Mouse (Mus musculus): ENCODE measurements around the gene Slc13a5. TPM values are rescaled to one million over a fixed set of nuclear protein-coding genes. Genes with fewer than 3 reads are reported as not detected.

The Slc13a5 gene
- polyA plus RNA-seq, 1 experiment, result not detected

DNA sequence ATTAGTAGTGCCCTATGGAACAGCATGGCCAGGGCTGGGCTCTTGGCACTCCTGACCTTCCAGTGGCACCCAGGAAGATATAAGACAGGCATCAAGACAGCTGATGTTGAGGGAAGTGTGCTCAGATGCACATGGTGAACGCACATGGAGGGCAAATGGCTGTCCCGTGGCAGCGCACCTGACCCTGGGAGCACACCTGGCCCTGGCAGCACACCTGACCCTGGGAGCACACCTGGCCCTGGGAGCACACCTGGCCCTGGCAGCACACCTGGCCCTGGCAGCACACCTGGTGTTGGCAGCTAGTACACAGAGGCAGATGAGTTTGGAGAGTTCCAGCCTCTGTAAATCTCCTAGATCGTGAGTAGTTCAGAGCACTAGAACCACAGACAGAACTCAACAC lies 38.5 kb downstream of the Slc13a5 start:
- Histone ChIP-seq H3K27ac (replicated peaks; ENCODE audit: low read depth, low read length) (no peak overlapping the region), H3K4me3 (ENCODE audit: insufficient read depth, low read depth, low read length) (no peak overlapping the region), H3K4me1 (ENCODE audit: control insufficient read depth, insufficient read depth, insufficient read length, low read length) (no peaks in the 10 kb centered on the region)

DNA sequence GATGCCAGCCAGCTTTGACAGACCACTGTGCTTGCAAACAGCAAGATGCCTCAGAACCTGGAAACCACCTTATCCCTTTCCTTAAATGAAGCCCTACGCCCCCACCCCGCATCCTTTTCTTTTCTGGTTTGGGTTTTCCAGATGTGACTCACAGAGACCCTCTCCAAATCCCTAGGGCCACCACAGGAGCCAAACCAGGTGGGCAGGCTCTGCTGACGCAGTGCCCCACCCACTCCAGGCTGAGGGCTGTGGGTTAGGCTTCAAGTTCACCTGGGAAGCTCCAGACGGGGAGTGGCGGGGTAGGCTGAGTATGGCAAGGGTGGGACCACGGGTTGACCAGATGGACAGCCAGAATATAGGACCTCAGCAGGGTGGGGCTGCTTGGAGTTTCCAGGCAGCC lies 40.1 kb downstream of the Slc13a5 start:
- Histone ChIP-seq H3K4me1 (ENCODE audit: control insufficient read depth, insufficient read depth, insufficient read length, low read length) (no peaks in the 10 kb centered on the region), H3K27ac (replicated peaks; ENCODE audit: low read depth, low read length) (no peak overlapping the region), H3K4me3 (ENCODE audit: insufficient read depth, low read depth, low read length) (no peak overlapping the region)

DNA sequence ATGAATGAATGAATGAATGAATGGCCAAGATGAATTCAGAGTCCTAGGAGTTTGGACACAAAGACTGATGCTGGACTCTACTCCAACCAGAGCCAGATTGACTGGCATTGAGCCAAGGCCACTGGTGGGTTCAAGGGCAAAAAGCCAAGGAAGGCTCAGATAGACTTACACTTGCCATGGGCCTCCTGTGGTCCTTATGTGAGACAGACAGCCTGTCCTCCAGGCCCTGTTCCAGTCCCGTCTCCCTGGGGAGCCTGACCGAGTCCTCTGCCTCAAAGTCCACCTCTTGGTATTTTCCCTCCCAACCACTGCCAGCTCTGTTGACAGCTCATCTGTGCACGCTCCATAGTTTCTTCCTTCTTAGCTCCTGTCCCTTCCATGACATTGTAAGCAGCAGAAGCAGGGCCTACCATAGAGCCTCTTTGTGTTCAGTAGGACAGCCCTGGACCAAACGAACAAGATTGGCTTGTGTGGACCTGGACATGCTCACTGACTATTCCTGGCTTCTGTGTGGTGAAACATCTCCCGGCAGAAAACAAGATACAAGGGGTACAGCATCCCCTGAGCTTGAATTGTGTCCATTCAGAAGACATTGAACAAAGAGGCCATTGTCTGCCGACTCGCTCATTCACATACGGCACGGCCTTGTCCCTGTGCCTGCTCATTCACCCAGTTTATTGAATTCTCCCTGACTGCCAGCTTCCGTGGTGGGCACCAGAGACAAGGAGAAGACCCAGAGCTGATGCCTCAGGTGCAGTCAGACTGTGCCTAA lies 40.8 kb downstream of the Slc13a5 start:
- H3K4me1 ChIP-seq (ENCODE audit: control insufficient read depth, insufficient read depth, insufficient read length, low read length), result no peaks in the 10 kb centered on the region
- H3K27ac ChIP-seq (replicated peaks; ENCODE audit: low read depth, low read length), result no peak overlapping the region

DNA sequence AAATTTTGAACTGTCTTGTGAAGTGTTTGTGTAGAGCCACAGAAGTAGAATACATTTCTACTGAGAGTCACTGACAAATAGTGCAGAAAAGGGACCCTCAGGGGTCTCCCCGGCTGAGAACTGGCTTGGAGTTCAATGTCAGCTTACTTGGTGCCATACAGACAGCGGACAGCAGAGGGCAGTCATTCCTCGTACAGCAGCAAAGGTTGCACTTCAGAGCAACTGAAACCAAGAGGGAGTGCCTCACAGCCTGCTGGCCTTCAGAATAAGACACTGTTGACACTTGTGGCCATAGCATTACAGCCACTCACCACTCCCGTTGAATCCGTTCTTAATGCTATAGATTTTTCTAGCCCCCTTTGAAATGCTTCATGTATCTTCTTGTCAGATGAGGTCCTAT lies 42.2 kb downstream of the Slc13a5 start:
- no peaks in the 10 kb centered on the region for H3K4me1 ChIP-seq (ENCODE audit: control insufficient read depth, insufficient read depth, insufficient read length, low read length)
- H3K4me3 ChIP-seq (ENCODE audit: insufficient read depth, low read depth, low read length), result no peak overlapping the region
- no peak overlapping the region for H3K27ac ChIP-seq (replicated peaks; ENCODE audit: low read depth, low read length)

More for the DNA sequence above, 40.8 kb downstream of the Slc13a5 start:
- no peak overlapping the region for H3K4me3 ChIP-seq (ENCODE audit: insufficient read depth, low read depth, low read length)

DNA sequence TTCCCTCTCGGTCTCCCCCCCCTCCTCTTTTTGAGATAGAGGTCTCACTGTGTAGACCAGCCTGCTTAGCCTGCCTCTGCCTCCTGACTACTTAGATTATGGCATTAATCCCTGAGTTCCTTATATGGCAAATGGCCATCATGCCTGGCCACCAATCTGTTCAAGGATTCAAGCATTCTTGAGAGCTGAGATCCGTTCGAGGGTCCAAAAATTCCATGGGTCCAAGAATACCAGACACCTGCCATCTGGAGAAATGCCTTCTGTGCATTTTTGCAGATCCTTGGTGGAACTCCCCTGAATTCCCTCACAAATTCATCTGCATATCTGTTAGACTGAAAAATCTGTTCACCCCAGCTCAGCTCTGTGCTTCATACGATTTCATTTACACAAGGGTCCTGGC lies 43.6 kb downstream of the Slc13a5 start:
- no peaks in the 10 kb centered on the region for H3K4me1 ChIP-seq (ENCODE audit: control insufficient read depth, insufficient read depth, insufficient read length, low read length)
- no peak overlapping the region for H3K4me3 ChIP-seq (ENCODE audit: insufficient read depth, low read depth, low read length)
- no peak overlapping the region for H3K27ac ChIP-seq (replicated peaks; ENCODE audit: low read depth, low read length)

DNA sequence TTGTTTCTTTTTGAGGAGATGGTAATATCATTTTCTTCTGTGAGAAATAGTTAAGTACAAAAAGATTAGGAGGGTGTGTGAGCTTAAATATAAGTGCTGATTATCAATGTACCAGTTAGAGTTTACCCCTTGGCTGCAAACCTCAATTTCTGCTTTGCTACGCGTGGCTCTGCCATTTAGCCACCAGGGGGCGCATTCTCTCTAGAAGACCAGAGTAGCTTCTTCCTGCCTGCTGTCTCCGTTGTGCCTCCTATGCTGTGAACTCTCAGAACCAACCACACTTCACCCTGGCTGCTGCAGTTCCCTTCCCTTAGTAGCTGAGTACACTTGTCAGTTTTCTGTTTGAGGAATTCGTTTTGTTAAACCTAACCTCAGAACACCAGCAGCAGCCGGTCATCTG lies 45.7 kb downstream of the Slc13a5 start:
- Histone ChIP-seq H3K4me1 (ENCODE audit: control insufficient read depth, insufficient read depth, insufficient read length, low read length) (no peaks in the 10 kb centered on the region), H3K27ac (replicated peaks; ENCODE audit: low read depth, low read length) (no peak overlapping the region), H3K4me3 (ENCODE audit: insufficient read depth, low read depth, low read length) (no peak overlapping the region)

DNA sequence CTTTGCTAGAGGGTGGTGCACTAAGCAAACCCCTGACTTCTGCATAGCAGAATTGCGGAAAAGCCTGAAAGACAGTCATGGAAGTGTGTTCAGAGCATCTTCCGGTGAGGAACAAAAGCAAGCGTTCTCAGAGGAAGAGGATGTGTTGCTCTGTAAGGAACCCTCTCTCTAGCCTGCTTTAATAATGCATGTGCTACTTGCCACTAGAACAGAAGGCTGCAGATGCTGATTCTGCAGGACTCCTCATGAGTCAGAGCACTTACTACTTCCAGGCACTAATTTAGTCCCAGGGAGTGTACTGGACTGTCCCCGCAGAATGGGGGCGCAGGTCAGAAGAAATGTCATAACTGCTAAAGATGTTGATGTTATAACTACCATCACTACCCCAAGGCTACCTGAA lies 49.9 kb downstream of the Slc13a5 start:
- Histone ChIP-seq H3K4me1 (ENCODE audit: control insufficient read depth, insufficient read depth, insufficient read length, low read length) (no peaks in the 10 kb centered on the region; the same call in 1 of the 2 replicates), H3K27ac (replicated peaks; ENCODE audit: low read depth, low read length) (no peak overlapping the region), H3K4me3 (ENCODE audit: insufficient read depth, low read depth, low read length) (no peak overlapping the region)

DNA sequence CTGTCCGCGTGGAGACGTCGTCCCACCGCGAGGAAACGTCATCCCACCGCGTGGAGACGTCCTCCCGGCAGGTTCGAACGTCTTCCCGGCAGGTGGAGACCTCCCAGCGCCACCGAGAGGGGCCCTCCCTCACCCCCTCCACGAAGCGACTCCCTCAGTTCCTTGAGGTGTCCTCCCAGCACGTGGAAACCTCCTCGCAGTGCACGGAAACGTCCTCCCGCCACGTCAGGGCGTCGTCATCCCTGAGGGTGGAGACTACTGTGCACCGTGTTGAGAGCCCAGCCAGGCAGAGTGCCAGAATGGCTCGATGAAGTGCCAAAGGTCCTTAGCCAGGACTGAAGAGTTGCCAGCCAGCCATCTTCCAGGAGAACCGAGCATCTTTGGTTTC lies 51.6 kb downstream of the Slc13a5 start, which contains the start of gene Med31:
TSS of gene Med31 (minus strand) at position 183 of the 388 bp plus-strand sequence.
- Histone ChIP-seq H3K4me1 (ENCODE audit: control insufficient read depth, insufficient read depth, insufficient read length, low read length) (no peaks in the 10 kb centered on the region; the same call in 1 of the 2 replicates), H3K27ac (replicated peaks; ENCODE audit: low read depth, low read length) (peak within 1 kb of the TSS; percentile 77), H3K4me3 (ENCODE audit: insufficient read depth, low read depth, low read length) (peak within 1 kb of the TSS; percentile 86)

DNA sequence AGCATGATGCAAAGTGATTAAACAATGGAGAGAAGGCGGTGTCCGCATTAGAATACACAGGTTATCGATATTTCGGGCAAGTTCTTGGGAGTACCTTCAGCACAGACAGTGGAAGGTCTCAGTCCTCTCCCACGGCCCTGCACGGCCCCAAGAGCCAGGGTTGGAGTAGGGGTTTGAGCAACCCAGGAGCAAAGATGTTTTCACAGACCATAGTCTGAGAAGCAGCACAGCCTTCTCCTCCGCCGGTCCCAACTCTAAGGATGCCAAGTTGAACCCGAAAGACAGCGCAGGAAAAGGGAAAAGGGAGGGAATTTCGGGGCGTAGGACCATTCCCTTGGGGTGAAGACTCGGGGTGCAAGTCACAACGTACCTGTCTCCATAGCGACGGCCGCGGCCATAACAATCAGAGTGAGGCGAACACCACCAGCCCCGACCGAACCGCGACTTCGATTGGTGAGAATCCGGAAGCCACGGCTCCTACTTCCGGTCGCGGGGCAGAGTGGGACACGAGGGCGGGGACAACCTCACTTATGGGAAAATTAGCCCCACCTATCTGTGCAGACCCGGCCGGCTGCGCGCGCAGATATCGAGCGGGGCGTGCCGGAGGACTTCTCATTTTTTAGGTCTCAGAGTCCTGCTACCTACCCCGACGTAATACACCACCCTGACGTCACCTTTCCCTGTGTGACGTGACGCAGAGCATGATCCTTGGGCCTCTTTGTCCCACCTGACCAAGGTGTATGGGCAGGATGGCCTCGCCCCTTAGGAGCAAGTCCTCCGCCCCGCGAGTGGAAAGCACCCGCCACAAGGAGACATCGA lies 52.2 kb downstream of the Slc13a5 start:
- H3K4me1 ChIP-seq (ENCODE audit: control insufficient read depth, insufficient read depth, insufficient read length, low read length), result no peaks in the 10 kb centered on the region; the same call in 1 of the 2 replicates
- H3K4me3 ChIP-seq (ENCODE audit: insufficient read depth, low read depth, low read length), result peak overlapping the region; percentile 86
- H3K27ac ChIP-seq (replicated peaks; ENCODE audit: low read depth, low read length), result peak overlapping the region; percentile 77

DNA sequence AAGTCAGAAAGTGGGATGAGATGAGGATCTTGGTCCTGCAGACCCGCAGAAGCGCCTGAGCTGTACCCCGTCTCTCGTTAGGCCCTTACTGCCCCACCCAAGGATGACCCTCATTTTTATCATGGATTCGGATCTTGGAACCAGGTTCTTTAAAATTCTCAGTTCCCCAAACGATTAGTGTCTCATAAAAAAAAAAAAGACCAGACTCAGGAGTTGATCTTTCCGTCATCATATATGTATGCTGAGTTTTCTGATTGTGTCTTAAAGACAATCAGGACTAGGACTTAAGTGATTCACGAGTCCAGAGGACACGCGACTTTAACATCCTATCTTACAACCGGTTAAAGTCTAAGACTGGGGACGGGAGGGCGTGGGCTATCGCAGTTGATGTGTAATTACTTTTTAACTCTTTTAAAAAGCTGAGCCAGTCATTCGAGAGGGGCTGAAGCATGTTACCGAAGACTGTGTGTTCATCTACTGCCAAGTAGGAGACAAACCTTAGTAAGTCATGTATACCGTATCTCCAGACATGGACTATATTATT lies 59.1 kb downstream of the Slc13a5 start:
- H3K27ac ChIP-seq (replicated peaks; ENCODE audit: low read depth, low read length), result peak overlapping the region; percentile 80
- peak overlapping the region; percentile 99 for H3K4me3 ChIP-seq (ENCODE audit: insufficient read depth, low read depth, low read length)
- H3K4me1 ChIP-seq (ENCODE audit: control insufficient read depth, insufficient read depth, insufficient read length, low read length), result peaks cover 12% of the 10 kb centered on the region

DNA sequence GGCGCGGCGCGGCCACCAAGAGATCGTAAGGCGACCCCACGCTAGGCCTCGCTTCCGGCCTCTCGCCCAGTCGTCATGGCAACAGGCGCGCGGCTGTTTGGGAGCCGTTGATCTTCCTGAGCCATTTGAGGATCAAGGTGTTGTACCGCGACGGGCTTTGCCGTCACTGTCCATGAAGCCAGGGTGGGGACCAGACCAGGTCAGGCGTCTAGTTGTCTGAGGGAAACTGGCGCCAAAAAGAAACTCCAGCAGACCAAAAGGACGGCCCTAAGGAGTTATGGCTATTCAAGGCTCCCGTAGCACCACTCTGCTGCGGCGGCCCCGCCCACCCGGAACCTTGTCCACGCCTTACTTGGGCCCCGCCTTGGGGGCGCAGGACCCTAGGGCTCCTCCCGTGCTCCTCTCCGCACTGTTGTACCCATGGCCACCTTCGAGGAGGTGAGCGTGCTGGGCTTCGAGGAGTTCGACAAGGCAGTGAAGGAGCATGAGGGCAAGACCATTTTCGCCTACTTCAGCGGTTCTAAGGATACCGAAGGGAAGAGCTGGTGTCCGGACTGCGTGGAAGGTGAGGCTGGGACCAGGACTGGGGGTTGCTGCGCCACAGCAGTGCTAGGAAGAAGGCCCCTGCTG lies 59.7 kb downstream of the Slc13a5 start, which contains the start of the genes 4933427D14Rik and Txndc17:
TSS of gene 4933427D14Rik (minus strand) at position 256 of the 630 bp plus-strand sequence.
TSS of gene Txndc17 (plus strand) at position 344 of the 630 bp plus-strand sequence.
- Histone ChIP-seq H3K27ac (replicated peaks; ENCODE audit: low read depth, low read length) (peak within 1 kb of the TSS; percentile 80), H3K4me3 (ENCODE audit: insufficient read depth, low read depth, low read length) (peak within 1 kb of the TSS; percentile 99), H3K4me1 (ENCODE audit: control insufficient read depth, insufficient read depth, insufficient read length, low read length) (peaks cover 12% of the 10 kb centered on the region)

DNA sequence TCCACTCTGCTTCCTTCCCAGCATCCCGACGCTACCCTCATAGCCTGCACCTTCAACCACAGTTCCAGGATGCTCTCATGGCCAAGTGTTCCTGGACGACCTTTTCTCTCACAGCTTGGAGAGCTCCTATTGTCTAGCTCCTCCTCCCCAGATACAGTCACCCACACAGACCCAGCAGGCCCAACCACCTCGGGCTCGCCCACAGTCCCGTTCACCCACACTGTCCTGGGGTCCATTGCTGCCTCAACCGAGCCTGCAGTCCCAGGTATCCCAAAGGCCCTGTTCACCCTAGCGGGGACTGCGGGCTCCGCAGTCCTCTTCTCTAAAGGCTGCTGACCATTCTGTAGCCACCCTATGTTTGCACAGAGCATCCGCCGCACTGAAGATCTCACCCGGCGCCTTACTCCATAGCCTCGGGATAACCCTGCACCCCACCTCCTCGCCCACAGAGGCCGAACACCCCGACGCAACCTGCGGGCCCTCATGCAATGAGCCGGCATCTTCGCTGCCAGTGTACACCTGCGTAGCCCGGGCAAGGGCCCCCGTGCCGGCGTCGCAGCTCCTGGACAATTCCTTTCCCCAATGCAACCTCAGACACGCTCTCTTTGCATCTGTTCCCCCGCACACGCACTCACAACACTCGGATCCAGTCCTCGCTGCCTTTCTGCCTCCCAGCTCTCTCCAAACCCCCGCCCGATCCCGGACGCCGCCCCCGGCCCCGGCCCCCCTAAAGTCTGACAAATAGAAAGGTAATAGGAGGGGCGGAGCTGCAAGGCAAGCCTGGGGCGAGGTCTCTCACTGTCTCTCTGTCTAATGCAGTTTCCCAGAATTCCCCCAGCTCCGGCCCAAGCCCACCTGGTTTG lies 60.5 kb downstream of the Slc13a5 start, which contains the start of gene Gm43951:
TSS of gene Gm43951 (minus strand) at position 500 of the 863 bp plus-strand sequence.
- peaks cover 12% of the 10 kb centered on the region for H3K4me1 ChIP-seq (ENCODE audit: control insufficient read depth, insufficient read depth, insufficient read length, low read length)
- peak within 1 kb of the TSS; percentile 99 for H3K4me3 ChIP-seq (ENCODE audit: insufficient read depth, low read depth, low read length)
- H3K27ac ChIP-seq (replicated peaks; ENCODE audit: low read depth, low read length), result peak within 1 kb of the TSS; percentile 80

DNA sequence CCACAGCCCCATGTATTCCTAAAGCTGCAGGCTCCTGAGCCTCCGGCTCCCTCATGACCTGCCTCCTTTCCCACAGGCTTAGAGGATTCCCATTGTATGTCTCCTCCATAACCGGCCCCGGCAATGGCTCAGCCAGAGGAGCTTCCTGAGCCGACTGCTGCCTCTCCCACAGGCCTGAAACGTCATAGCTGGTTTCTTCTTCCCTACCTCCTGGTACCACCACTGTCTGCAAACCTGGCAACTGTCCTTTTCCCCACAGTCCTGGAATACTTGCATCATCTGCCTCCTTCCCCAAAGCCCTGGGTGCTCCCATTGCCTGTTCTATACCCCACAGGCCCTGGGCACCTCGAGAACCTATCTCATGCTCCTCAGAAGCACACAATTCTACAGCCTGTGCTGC lies 61.8 kb downstream of the Slc13a5 start:
- Histone ChIP-seq H3K4me3 (ENCODE audit: insufficient read depth, low read depth, low read length) (no peak overlapping the region), H3K4me1 (ENCODE audit: control insufficient read depth, insufficient read depth, insufficient read length, low read length) (peaks cover 12% of the 10 kb centered on the region), H3K27ac (replicated peaks; ENCODE audit: low read depth, low read length) (no peak overlapping the region)

DNA sequence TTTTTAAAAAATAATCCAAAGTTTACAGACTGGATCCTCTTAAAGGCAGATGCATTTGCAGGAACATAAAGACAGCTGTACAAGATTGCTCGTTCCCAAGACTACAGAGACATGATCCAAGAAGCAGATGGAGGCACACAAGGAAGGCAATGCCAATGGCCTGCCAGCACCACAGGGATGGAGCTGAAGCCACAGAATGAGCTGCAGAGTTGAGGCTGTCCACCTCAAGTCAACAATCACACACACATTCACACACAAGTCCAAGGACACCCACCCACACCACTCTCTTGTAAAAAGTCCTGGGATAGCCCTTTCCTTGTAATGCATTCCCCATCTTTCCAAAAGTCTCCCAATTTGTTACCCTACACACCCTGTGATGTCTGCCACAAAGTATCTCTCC lies 63.6 kb downstream of the Slc13a5 start:
- peaks cover 12% of the 10 kb centered on the region for H3K4me1 ChIP-seq (ENCODE audit: control insufficient read depth, insufficient read depth, insufficient read length, low read length)
- H3K27ac ChIP-seq (replicated peaks; ENCODE audit: low read depth, low read length), result no peak overlapping the region
- H3K4me3 ChIP-seq (ENCODE audit: insufficient read depth, low read depth, low read length), result no peak overlapping the region
